In genomic region chr13:30792741-30793140, GRCm38 (mm10) we compare ENCODE assay signal across 11 mouse cellular contexts. TPM values are rescaled to one million over a fixed set of nuclear protein-coding genes. Genes with fewer than 3 reads are reported as not detected.
"Had no signal": no experiment of that assay in that cellular context is flagged by ENCODE, and none has a peak within 500 bp of the region (broad histone marks: within the 10 kb centered on the region; RNA-seq: fewer than 3 reads in every experiment).

No protein-coding gene starts in this region.

- DNase-seq: kidney, adult 18-20 months; kidney, postnatal 10 days; kidney, postnatal 4 days; left cerebral cortex, postnatal 4 days; midbrain, embryonic 14.5 days had no signal

- H3K27ac ChIP-seq: layer of hippocampus, adult 2 months; limb, embryonic 15.5 days; liver, embryonic 12.5 days; midbrain, embryonic 10.5 days; stomach, postnatal 0 days had no signal

- H3K27me3 ChIP-seq: limb, embryonic 15.5 days; liver, embryonic 12.5 days had no signal

- H3K4me3 ChIP-seq: layer of hippocampus, adult 2 months; limb, embryonic 15.5 days; liver, embryonic 12.5 days; midbrain, embryonic 10.5 days had no signal

- H3K36me3 ChIP-seq: limb, embryonic 15.5 days; liver, embryonic 12.5 days; midbrain, embryonic 10.5 days had no signal

- ATAC-seq: liver, embryonic 12.5 days had no signal

- H3K9ac ChIP-seq: limb, embryonic 15.5 days; liver, embryonic 12.5 days had no signal

- H3K4me1 ChIP-seq: liver, embryonic 12.5 days; midbrain, embryonic 10.5 days had no signal

- H3K4me2 ChIP-seq: limb, embryonic 15.5 days; liver, embryonic 12.5 days had no signal

- H3K9me3 ChIP-seq: limb, embryonic 15.5 days; liver, embryonic 12.5 days; midbrain, embryonic 10.5 days had no signal

RNA-seq across cellular contexts. Expression of gene Irf4, which starts 43.7 kb away (rescaled TPM):
- polyA plus RNA-seq: liver, embryonic 12.5 days; midbrain, embryonic 10.5 days; neural tube, embryonic 14.5 days had no signal
